8 mouse cellular contexts compared by ENCODE assay signal in genomic region chr13:93302846-93303562, GRCm38 (mm10). TPM values are rescaled to one million over a fixed set of nuclear protein-coding genes. Genes with fewer than 3 reads are reported as not detected.
DNase-seq lines count a peak whose midpoint lies in the region; ATAC-seq and TF ChIP-seq lines count a peak whose summit lies in the region.

No protein-coding gene starts in this region.

- H3K9me3 ChIP-seq in erythroblast, embryonic 14.5 days (ENCODE audit: control insufficient read depth, low read length), result no peaks in the 10 kb centered on the region
- H3K9me3 ChIP-seq in forebrain, embryonic 10.5 days, result no peaks in the 10 kb centered on the region
- no peaks in the 10 kb centered on the region for H3K9me3 ChIP-seq in liver, embryonic 14.5 days (ENCODE audit: control insufficient read depth, low read length)

- no peak for TF ChIP-seq EP300 in liver, embryonic 14.5 days (IDR thresholded peaks at IDR 0.05; ENCODE audit: low read depth)

- H3K27ac ChIP-seq in forebrain, embryonic 10.5 days, result peak overlapping the region; percentile 97
- peak overlapping the region; percentile 36 for H3K27ac ChIP-seq in liver, embryonic 14.5 days

- H3K4me2 ChIP-seq in liver, embryonic 14.5 days (ENCODE audit: low read depth), result peak overlapping the region; percentile 96

- peak; percentile 13; the same call in 1 of the 2 replicates for TF ChIP-seq CTCF in liver, embryonic 14.5 days (IDR thresholded peaks at IDR 0.05; ENCODE audit: low read depth)

- 16% methylated on average over 19 of the region's 19 CpGs for WGBS in forebrain, embryonic 10.5 days
- 15% methylated on average over 19 of the region's 19 CpGs for WGBS in liver, embryonic 14.5 days (ENCODE audit: insufficient replicate concordance)

- no peak for ATAC-seq in erythroblast, adult 5-6 weeks (replicated peaks; ENCODE audit: low FRiP score, poor library complexity, severe bottlenecking)
- no peak for ATAC-seq in liver, embryonic 14.5 days (ENCODE audit: insufficient read depth)

- no peaks in the 10 kb centered on the region for H3K27me3 ChIP-seq in erythroblast, embryonic 14.5 days (ENCODE audit: control insufficient read depth)
- H3K27me3 ChIP-seq in forebrain, embryonic 10.5 days (ENCODE audit: poor library complexity, severe bottlenecking), result no peaks in the 10 kb centered on the region
- H3K27me3 ChIP-seq in liver, embryonic 14.5 days (ENCODE audit: control insufficient read depth, insufficient read depth, low read length), result no peaks in the 10 kb centered on the region

- H3K4me3 ChIP-seq in erythroblast, embryonic 14.5 days (replicated peaks), result peak overlapping the region; percentile 95
- peak overlapping the region; percentile 87 for H3K4me3 ChIP-seq in forebrain, embryonic 10.5 days
- H3K4me3 ChIP-seq in liver, embryonic 14.5 days (ENCODE audit: insufficient read depth in 1 of 2, low read depth in 2 of 2, low read length in 2 of 2), result peak overlapping the region; percentile 95 to 97

- DNase-seq in 416B (ENCODE audit: low read depth), result peak; percentile 22
- DNase-seq in forebrain, embryonic 10.5 days (ENCODE audit: extremely low spot score, low spot score), result no peak
- DNase-seq in liver, embryonic 14.5 days (ENCODE audit: low read depth in 3 of 3, low spot score in 3 of 3), result peak in 1 of 3 experiments; percentile 14
- DNase-seq in right cerebral cortex, postnatal 36 days (ENCODE audit: low spot score in 2 of 2), result no peak
- DNase-seq in layer of hippocampus, adult 9-10 months (ENCODE audit: low spot score), result no peak
- DNase-seq in kidney, postnatal 10 days, result no peak

- peaks cover 39% of the 10 kb centered on the region for H3K4me1 ChIP-seq in erythroblast, embryonic 14.5 days (ENCODE audit: control insufficient read depth)
- peaks cover 41% of the 10 kb centered on the region for H3K4me1 ChIP-seq in forebrain, embryonic 10.5 days
- peaks cover 4 to 8% of the 10 kb centered on the region in 2 experiments; a peak in 3 of 4 replicates for H3K4me1 ChIP-seq in liver, embryonic 14.5 days (replicated peaks; ENCODE audit: control insufficient read depth in 2 of 2, insufficient read depth in 2 of 2, low read length in 1 of 2)

- peak overlapping the region; percentile 73 for H3K9ac ChIP-seq in liver, embryonic 14.5 days (replicated peaks)

- H3K36me3 ChIP-seq in erythroblast, embryonic 14.5 days (ENCODE audit: control insufficient read depth), result peaks cover 2% of the 10 kb centered on the region; the same call in 1 of the 2 replicates
- no peaks in the 10 kb centered on the region for H3K36me3 ChIP-seq in forebrain, embryonic 10.5 days (replicated peaks)
- no peaks in the 10 kb centered on the region for H3K36me3 ChIP-seq in liver, embryonic 14.5 days (replicated peaks; ENCODE audit: control insufficient read depth, insufficient read depth, low read depth)

RNA-seq across cellular contexts. Expression of gene Homer1, which starts 3.6 kb away (rescaled TPM):
- polyA plus RNA-seq in erythroblast, embryonic 14.5 days (2012), result 0.19 and 0.23 TPM in 2 replicates
- total RNA-seq in erythroblast, adult 5-6 weeks (2015; ENCODE audit: low replicate concordance), result 4.2 and 11.3 TPM in 2 replicates
- total RNA-seq in erythroblast, adult 5-6 weeks (2017; ENCODE audit: low replicate concordance), result 5.9 and 8.9 TPM in 2 replicates
- polyA plus RNA-seq in forebrain, embryonic 10.5 days (2016; fragmentation: Nextera tagmentation; extraction: Ambion mirVana), result 7.9 TPM in 2 replicates
- 2.6 and 3.7 TPM in 2 replicates for polyA plus RNA-seq in liver, embryonic 14.5 days (2012; rRNA removed)
- 3.0 TPM in 2 replicates for polyA plus RNA-seq in liver, embryonic 14.5 days (2014; fragmentation: Nextera tagmentation; extraction: Ambion mirVana)
